Mouse (Mus musculus): Measurements from ENCODE around the gene Nlrp6.

Nlrp6 gene

DNA sequence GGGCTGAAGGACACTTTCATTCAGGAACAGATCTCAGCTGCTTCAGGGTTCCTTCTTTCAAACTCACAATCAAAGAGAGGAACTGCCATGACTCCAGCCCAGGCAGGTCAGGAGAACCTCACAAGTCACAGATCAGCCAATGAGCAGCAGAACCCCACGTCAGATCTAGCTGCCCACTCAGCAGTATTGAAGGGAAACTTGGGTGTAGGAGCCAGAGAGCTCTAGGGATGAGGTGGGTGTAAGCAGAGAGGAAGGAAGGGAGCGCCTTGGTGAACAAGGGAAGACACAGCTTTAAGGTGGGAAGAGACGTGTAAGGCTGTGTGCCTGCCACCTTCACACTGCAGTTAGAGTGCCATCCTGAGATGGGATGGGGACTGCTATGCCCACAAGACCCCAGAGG, 8.4 kb upstream of the Nlrp6 start:
- in situ Hi-C loops (cut with MboI, MseI) = no loop called here

- in situ Hi-C loops (cut with MboI, MseI) = no loop called here
Observed at GRCm38 (mm10) chr7:140912846-140913482, 7.7 kb upstream of the Nlrp6 start.

GRCm38 (mm10) chr7:140914031-140914690, 6.5 kb upstream of the Nlrp6 start:
- in situ Hi-C loops (cut with MboI, MseI) = no loop called here

DNA sequence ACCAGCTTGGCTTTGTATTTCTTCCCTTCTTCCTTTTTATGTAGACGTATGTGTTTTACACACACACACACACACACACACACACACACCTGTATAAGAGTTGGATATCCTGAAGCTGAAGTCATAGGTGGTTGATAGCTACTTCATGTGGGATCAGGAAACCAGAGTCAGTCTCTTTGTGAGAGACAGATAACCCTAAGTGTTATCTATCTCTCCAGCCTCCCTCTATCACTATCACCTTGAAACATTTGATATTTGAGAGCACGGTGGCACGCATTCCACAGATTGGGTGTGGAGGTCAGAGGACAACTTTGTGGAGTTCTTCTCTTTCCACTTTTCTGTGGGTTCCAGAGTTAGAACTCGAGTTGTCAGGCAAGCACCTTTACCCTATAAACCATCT, 791 bp upstream of the Nlrp6 start:
- in situ Hi-C loops (cut with MboI, MseI) = no loop called here

GRCm38 (mm10) chr7:140921225-140921975, 698 bp downstream of the Nlrp6 start:
- in situ Hi-C loops (cut with MboI, MseI) = no loop called here

DNA sequence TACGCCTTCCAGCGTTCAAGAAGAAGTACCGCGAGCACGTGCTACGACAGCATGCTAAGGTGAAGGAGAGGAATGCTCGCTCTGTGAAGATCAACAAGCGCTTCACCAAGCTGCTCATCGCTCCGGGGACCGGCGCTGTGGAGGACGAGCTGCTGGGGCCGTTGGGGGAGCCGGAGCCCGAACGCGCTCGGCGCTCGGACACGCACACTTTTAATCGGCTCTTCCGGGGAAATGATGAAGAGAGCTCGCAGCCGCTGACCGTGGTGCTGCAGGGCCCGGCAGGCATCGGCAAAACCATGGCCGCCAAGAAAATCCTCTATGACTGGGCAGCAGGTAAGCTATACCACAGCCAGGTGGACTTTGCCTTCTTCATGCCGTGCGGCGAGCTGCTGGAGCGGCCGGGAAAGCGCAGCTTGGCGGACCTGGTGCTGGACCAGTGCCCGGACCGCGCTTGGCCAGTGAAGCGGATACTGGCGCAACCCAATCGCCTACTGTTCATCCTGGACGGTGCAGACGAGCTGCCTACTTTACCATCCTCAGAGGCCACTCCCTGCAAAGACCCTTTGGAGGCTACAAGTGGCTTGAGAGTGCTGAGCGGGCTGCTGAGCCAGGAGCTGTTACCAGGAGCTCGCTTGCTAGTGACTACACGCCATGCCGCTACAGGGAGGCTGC, 1.8 kb downstream of the Nlrp6 start:
- in situ Hi-C loops (cut with MboI, MseI) = no loop called here

DNA sequence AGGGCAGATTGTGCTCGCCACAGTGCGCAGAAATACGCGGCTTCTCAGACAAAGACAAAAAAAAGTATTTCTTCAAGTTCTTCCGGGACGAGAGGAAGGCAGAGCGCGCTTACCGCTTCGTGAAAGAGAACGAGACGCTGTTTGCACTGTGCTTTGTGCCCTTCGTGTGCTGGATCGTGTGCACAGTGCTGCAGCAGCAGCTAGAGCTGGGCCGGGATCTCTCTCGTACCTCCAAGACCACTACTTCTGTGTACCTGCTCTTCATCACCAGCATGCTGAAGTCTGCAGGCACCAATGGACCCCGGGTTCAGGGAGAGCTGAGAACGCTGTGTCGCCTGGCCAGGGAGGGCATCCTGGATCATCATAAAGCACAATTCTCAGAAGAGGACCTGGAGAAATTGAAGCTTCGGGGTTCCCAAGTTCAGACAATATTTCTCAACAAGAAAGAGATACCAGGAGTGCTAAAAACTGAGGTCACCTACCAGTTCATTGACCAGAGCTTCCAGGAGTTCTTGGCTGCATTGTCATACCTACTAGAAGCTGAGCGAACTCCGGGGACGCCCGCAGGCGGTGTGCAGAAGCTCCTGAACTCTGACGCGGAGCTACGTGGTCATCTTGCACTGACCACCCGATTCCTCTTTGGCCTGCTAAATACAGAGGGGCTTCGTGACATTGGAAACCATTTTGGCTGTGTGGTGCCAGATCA, 2.5 kb downstream of the Nlrp6 start:
- in situ Hi-C loops (cut with MboI, MseI) = no loop called here

- in situ Hi-C loops (cut with MboI, MseI) = no loop called here
Observed at GRCm38 (mm10) chr7:140927181-140927580, 6.5 kb downstream of the Nlrp6 start.

DNA sequence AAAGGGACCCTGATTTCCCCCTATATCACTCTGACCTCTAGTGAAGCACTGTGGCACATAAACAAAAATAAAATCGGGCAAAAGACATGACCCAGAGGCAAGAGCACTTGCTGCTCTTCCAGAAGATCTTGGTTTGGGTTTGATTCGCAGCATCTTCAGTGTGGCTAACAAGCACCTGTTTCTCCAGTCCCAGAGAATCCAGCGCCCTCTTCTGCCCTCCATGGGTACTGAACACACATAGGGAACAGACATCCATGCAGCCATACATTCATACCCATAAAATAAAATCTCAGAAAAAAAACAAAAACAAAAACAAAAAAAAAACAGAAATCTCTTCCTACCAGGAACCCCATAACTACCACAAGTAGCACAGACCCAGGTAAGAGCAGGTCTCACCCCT, 17.7 kb downstream of the Nlrp6 start:
- in situ Hi-C loops (cut with MboI, MseI) = no loop called here

GRCm38 (mm10) chr7:140938896-140939295, 18.2 kb downstream of the Nlrp6 start:
- in situ Hi-C loops (cut with MboI, MseI) = no loop called here

GRCm38 (mm10) chr7:140939669-140940171, 19.0 kb downstream of the Nlrp6 start:
- in situ Hi-C loops (cut with MboI, MseI) = no loop called here

- in situ Hi-C loops (cut with MboI, MseI) = no loop called here
Observed at GRCm38 (mm10) chr7:140941222-140942051, 20.7 kb downstream of the Nlrp6 start, which contains the start of gene Pgghg. Gene Pgghg (plus strand): TSS chr7:140941391.

DNA sequence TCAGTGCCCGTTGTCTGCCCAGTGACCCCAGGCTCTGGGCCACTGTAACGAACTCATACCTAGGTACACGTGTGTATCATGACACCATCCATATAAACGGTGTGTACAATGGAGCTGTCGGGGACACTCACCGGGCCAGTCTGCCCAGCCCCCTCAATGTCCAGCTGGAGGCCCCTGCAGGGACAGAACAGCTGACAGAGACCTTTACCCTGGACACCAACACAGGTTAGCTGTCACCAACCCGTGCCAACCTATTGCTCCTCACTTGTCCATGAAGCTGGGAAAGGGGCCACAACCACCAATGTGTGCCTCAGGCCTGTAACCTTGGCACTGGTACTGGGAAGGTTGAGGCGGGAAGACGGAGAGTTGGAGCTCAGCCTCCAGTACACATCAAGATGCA, 21.6 kb downstream of the Nlrp6 start:
- in situ Hi-C loops (cut with MboI, MseI) = no loop called here

- in situ Hi-C loops (cut with MboI, MseI) = no loop called here
Observed at GRCm38 (mm10) chr7:140942811-140943210, 22.1 kb downstream of the Nlrp6 start.

GRCm38 (mm10) chr7:140943356-140943755, 22.7 kb downstream of the Nlrp6 start:
- in situ Hi-C loops (cut with MboI, MseI) = no loop called here

DNA sequence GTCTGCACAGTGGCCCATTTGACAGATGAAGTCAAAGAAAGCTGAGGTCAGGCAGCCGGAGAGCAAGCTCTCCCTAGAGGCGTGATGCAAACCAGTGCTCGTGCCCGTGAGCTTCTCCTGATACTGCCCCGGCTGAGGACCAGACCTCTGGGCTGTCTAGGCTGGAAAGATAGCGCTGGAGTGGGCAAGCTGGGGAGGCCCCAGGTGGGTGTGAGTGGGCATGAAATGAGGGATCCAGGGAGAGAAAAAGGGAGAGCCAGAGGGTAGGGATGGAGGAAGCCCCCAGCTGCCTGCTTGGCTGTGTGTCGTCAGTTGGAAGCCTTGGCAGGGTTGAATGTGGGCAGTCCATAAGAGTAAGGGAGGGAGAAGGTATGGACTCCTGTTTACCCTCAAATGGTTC, 23.5 kb downstream of the Nlrp6 start:
- in situ Hi-C loops (cut with MboI, MseI) = no loop called here

GRCm38 (mm10) chr7:140945247-140945646, 24.5 kb downstream of the Nlrp6 start:
- in situ Hi-C loops (cut with MboI, MseI) = no loop called here

GRCm38 (mm10) chr7:140946311-140946710, 25.6 kb downstream of the Nlrp6 start:
- in situ Hi-C loops (cut with MboI, MseI) = no loop called here

DNA sequence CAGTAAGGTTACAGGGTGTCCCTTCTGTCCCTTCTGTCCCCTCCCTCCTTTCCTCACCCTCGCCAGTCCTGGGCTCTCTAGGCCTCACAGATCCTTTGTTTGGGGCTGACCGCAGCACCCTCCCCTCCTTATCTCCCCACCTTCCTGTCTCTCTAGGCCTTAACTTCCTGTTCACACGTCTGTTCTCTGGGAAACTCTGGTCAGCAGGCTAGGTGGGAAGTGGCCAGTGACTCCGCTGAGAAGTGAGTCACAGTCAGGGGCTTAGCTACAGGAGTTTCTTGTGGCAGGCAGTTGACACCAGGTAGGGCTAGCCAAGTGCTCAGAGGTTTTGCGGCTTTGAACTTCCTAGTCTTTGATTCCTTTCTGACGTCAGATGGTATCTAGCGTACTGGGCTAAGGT, 26.3 kb downstream of the Nlrp6 start:
- in situ Hi-C loops (cut with MboI, MseI) = no loop called here

DNA sequence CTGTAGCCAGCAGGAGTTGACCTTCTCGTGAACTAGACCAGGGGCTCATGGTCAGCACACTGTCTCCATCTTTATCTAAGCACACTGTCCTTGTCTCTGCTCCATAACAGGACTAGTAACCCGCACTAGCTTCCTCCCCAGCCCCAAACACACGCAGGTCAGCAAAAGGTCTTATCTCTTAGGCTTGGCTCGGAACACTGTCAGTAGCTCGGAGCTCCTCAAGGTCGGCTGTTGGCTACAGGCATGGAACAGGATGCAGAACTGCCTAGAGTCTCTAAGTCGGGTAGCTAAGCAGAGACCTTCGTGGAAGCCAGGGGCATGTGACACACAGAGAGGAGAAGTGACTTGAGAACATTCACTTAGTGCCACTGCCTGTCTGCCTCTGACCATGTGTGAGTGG, 27.5 kb downstream of the Nlrp6 start:
- in situ Hi-C loops (cut with MboI, MseI) = no loop called here

DNA sequence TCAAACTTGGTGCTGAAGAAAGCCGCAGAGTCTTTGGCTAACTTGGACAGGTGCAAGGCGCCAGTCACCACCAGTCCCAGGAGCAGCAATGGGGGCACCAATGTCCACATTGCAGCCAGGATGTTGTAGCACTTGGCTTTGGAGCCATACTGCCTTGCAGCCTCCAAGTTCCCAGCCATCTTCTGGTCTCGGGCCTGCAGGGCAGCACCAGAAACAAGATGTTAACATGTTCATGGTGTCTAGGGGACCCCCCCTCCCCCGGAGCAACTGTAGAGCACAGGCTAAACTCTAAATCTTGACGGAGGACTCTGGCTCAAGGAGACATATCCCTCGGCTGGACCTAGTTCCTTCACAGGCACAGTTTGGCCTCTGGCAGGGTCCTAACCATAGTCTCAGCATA, 28.6 kb downstream of the Nlrp6 start:
- in situ Hi-C loops (cut with MboI, MseI) = no loop called here

Measured in regulatory T cell (primary cell).